Mouse (Mus musculus) adrenal gland (tissue): ENCODE data around the gene Trio.

ENCODE experiments used
- intact Hi-C: fragments of 180-260 bp; cut with DNase I; formaldehyde crosslinking; loops from one replicate; pipeline ENCODE4 v1.15.1; 2025
- long read RNA-seq, 2 experiments: library from polyadenylated mRNA; unstranded; transcript quantifications; one replicate each; pipeline ENCODE4 v2.0.0; 2020; ENCODE audit warnings: borderline replicate concordance in 1 of 2; ENCODE audit not compliant: insufficient replicate concordance in 1 of 2

The Trio gene
- long read RNA-seq, experiment 1, partial matches to known transcripts: 1 of 7 reads
- long read RNA-seq, experiment 1, other reads (novel, unspliced or antisense): 5 of 7 reads
- long read RNA-seq, experiment 2, partial matches to known transcripts: 4 of 9 reads
- long read RNA-seq, experiment 2, other reads (novel, unspliced or antisense): 5 of 9 reads

DNA sequence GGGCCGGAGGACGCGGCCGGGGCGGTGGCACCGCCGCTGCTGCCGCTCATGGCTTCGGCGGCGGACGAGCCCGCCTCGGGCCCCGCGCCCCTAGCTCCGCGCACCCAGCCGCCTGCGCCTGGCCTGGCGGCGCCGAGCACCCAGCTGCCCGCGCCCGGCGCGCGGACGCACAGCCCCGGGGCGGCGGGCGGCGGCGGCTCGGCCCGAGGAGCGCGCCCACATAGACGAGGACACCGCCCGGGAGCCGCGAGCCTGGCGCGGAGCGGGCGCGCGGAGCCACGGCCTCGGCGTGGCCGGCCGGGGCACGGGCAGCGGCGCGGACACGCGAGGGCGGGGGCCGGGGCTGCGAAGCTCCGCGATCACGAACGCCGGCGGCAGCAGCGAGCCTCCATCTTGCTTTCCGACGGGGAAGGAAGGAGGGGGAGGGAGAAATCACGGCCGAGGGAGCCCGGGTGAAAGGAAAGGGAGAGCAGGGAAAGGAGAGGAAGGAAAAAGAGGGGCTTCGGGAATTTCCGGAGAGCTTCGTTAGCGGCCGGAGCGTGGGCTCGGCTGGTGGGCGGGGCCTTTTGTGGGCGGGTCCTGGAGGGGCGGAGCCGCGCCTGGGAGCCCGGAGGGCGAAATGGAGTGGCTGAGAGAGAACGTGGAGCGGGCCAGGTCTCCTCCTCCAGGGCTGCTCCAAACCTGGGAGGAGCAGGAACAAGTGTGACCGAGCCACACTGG is at the start of gene Trio:
Gene Trio, minus strand, starts transcription at position 402 of the 720 bp plus-strand sequence.
- intact Hi-C loops: loop anchor here (2.0 to 5.0 kb wide), 2 partner anchors 107 to 157 kb away; no protein-coding TSS in a partner anchor

DNA sequence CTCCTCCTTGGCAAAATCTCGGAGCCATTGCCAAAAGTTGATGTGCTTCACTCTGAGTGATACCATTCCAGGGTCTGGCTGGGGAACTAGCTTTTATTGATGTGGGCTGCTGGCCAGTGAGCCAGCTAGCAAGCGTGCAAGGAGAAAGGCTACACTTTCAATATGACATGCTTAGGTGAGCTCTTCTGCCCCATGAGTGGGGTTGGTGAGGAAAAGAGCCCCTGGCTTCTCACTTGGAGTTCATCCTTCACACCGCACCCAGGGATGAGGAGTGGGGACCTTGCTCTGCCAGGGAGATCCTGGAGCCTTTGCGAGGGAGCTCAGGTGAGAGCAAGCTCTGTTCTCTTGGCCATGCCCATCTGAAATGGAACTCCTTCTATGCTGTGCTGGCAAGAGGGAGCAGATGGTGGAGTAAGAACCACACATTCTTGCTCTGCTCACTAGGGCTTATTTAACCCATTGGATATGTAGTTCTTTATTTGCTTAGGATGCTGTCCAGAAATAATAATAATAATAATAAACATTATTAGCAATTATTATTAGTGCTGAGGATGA is 48.8 kb upstream of the Trio start:
- intact Hi-C loops: no loop called here

DNA sequence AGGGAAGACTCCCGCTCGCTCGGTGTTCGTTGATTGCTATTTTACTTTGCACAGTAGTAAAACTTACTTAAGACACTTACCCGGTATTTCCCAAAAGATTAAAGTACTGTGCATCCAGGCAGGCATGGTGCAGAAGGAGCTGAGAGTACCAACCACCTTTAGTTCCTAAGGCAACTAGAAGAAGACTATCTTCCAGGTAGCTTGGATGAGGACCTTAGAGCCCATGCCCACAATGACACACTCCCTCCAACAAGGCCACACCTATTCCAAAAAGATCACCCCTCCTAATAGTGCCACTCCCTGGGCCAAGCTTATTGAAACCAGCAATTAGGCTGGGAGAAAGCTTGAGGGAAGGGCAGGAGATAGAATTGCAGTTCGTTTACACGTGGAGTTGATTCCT is 46.0 kb upstream of the Trio start:
- intact Hi-C loops: no loop called here

GRCm38 (mm10) chr15:28070771-28071419 is 45.2 kb upstream of the Trio start:
- intact Hi-C loops: no loop called here

GRCm38 (mm10) chr15:28070221-28070620 is 44.6 kb upstream of the Trio start:
- intact Hi-C loops: no loop called here

DNA sequence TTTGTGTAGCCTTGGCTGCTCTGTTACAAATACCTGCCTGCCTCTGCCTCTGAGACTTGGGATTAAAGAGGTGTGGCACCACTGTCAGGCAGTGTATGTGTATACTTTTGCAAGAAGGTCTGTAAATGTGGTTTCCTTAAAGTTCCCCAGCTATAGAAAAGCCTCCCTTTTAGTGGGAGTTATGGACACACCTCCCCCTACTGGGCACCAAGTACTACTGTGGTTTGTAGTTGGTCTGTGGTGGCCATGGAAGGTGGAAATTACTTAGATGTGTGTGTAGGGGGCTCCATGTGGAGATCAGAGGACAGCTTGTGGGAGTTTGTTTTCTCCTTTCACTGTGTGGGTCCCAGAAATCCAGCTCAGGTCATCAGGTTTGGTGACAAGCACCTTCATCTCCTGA is 41.7 kb upstream of the Trio start:
- intact Hi-C loops: loop anchor here (5.0 kb wide), 1 partner anchor 150 kb away; no protein-coding TSS in a partner anchor

GRCm38 (mm10) chr15:28066468-28066867 is 40.8 kb upstream of the Trio start:
- intact Hi-C loops: loop anchor here (5.0 kb wide), 1 partner anchor 149 kb away; no protein-coding TSS in a partner anchor

DNA sequence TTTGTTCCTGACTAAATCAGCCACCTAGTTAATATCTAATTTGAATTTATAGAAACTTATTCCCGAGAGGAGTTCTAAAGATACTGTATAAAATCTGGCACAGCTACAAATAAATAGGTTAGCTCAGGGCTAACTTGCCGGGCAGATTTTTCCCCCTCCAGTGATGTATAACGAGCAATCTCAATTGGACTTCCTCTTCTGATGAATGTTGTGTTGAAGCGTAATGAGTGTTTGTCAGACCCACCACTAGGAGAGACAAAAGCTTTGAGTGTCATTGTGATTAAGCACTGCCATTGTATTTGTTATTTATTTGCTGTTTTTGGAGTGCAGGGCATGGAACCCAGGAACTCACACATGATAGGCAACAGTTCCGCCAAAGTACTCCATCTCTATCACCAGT is 39.9 kb upstream of the Trio start:
- intact Hi-C loops: loop anchor here (5.0 kb wide), 1 partner anchor 148 kb away; no protein-coding TSS in a partner anchor

- intact Hi-C loops: loop anchor here (5.0 kb wide), 1 partner anchor 147 kb away; no protein-coding TSS in a partner anchor
These were observed 39.1 kb upstream of the Trio start for GRCm38 (mm10) chr15:28064733-28065088.

DNA sequence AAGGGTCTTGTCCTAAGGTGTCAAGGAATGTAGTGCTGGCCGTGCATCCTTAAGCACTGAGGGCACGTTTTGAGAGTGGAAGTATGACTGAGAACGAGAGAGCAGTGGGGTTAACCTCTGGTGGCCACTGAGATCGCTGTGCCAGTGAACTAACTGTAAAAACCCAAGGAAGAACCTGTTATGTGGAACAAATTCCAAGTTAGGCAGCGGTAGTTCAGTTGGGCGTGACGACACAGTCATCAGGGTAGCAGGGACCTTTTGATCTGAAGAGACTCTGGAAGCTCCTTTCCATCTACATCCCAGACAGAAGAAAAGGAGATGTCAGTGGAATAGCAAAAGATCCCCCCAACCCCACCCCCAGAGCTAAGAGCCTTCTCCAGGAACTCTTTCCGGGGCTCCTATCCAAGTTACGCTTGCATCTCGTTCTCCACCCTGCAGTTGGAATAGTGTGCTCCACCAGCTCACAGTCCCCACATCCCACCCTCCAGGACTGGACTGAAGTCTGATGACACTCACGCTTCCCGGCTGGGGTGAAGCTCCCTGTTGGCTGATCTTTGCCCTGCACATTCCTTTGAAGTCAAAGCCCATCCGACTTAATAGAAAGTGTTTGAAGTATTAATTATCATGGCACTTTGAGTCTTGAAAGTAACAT is 38.6 kb upstream of the Trio start:
- intact Hi-C loops: no loop called here

DNA sequence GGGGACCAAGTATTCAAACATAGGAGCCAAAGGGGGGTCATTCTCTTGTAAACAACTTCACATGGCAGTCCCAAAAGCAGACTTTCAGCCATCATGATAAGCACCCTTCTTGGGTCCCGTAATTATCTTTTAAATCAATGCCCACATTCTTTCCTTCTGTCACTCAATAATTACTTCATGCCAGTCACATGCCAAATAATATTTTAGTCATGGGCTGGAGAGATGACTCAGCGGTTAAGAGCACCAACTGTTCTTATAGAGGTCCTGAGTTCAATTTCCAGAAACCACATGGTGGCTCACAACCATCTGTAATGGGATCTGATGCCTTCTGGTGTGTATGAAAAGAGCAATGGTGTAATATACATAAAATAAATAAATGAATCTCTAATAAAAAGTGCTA is 37.8 kb upstream of the Trio start:
- intact Hi-C loops: no loop called here

DNA sequence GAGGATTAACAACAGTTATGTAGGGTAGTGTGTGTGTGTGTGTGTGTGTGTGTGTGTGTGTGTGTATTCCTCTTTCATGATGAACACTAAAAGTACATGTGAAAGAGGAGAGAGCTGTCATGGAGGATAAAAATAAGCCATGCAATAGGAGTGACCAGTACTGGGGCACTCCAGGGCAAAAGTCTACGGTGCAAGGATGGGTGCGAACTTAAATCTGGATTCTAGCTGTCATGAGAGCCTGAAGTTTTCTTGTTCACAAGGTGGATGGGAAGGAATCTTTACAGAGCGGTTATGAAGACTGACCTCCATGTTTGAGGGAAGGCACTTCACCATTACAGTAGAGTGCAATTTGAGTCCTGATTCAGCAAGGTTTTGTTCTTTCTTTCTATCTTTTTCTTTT is 36.4 kb upstream of the Trio start:
- intact Hi-C loops: no loop called here

- intact Hi-C loops: no loop called here
These were observed 35.3 kb upstream of the Trio start for GRCm38 (mm10) chr15:28060977-28061376.

- intact Hi-C loops: no loop called here
These were observed 34.8 kb upstream of the Trio start for GRCm38 (mm10) chr15:28060423-28060822.

GRCm38 (mm10) chr15:28057545-28057944 is 31.9 kb upstream of the Trio start:
- intact Hi-C loops: no loop called here

DNA sequence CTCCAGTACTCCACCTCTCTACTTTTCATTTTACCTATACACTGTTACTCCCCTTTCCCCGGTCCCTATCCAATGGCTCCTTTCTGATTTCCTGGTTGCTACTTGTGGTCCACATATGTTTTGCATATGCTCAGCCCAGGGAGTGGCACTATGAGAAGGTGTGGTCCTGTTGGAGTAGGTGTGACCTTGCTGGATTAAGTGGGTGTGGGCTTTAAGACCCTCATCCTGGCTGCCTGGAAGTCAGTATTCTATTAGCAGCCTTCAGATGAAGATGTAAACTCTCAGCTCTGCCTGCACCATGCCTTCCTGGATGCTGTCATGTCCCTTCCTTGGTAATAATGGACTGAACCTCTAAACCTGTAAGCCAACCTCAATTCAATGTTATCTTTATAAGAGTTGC is 29.1 kb upstream of the Trio start:
- intact Hi-C loops: no loop called here

GRCm38 (mm10) chr15:28054111-28054510 is 28.5 kb upstream of the Trio start:
- intact Hi-C loops: no loop called here

DNA sequence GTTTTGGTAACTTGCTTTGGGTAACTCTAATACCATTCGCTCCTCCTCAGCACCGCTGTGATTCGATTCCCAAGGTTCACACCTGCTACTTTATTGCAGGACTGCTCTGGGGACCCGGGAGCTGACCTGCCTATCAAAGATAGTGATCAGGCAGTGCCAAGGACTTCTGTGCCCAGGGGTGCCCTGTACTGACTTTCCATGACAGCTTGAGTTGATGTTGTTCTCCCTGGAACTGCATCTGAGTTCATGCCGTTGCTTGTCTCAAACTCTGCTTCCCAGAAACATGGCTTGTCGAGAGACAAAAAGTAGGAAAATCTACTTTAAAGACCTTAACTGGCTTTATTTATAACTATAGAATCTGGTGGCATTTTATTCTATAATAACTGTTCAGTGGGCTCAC is 27.6 kb upstream of the Trio start:
- intact Hi-C loops: no loop called here

DNA sequence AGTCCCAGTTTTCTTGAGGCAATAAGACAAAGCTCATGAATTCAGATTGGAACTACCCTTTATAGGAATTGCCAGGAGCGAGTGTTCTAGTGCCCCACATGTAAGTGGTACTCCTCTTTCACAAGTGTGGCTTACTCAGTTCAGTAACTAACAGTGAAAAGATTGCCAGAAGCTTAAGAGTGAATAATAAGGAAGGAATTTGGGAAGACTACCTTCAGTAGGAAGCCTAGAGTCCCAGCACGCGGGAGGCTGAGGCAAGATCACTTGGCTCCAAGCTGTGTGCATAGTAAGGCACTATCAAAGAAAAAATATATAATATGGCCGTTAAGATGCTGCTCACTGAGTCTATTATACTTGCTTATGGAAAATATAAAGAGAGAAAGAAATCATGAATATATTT is 26.2 kb upstream of the Trio start:
- intact Hi-C loops: no loop called here

DNA sequence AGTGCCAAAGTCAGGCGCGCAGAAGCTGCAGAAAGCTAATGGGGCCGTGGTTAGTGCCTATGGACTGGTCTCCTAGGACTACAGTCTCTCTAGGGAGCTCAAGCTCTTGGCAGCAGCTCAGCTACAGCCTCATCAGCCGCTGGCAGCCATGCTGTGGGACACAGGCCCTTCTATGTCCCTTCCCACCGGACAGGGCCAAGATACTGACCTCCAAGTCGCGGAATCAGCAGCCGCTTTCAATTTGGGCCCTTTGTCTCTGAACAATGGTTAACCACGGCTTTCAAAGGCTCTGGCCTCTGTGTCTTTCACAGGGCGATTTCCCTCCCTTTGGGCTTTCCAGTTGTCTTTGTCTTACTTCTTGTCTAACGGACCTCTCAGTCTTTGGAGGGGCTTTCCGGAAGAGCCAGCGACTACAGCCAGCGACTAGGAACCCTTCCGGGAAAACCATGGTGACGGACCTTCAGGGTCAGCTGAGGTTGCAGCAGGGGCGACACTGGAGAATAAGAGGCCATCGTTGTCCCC is 25.5 kb upstream of the Trio start:
- intact Hi-C loops: no loop called here

GRCm38 (mm10) chr15:28047711-28048110 is 22.1 kb upstream of the Trio start:
- intact Hi-C loops: no loop called here
